Mouse (Mus musculus) layer of hippocampus, postnatal 36 days (tissue): ENCODE data around the gene Cfap299. TPM values are rescaled to one million over a fixed set of nuclear protein-coding genes. Genes with fewer than 3 reads are reported as not detected.

Experiments used
- DNase-seq, 2 experiments: peaks; one replicate each; pipeline ENCODE4 v3.0.0; 2022
- microRNA-seq, 2 experiments: library from miRNA; unstranded; fragments of <30 nt; microRNA quantifications; one replicate each; pipeline ENCODE4 v1.2.0; 2021
- total RNA-seq, 2 experiments: library from RNA; stranded (reverse); gene quantifications; 2 replicates each; pipeline ENCODE4 v1.2.3; 2021

The Cfap299 gene
- total RNA-seq, 2 experiments from 2014 or later: 0.70 TPM; not detected in 1

DNA sequence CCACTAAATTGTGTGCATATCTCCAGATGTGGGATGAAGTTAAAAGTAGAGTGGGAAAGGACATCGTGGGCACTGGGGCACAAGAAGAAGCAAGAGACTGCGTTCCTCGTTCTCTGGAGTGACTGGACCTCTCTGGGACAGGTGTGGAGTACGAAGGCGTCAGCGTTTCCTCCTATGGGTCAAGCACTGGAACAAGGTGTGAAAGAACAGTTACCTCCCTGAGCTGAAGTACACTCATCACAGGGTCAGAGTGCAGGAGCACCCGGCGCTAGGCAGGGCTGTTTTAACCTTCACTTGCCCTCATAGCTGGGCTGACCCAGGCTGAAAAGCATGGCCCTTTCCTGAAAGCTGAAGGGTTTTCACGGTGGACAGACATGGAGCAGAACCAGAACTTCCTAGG, 504.7 kb downstream of the Cfap299 start:
- no peak for DNase-seq

DNA sequence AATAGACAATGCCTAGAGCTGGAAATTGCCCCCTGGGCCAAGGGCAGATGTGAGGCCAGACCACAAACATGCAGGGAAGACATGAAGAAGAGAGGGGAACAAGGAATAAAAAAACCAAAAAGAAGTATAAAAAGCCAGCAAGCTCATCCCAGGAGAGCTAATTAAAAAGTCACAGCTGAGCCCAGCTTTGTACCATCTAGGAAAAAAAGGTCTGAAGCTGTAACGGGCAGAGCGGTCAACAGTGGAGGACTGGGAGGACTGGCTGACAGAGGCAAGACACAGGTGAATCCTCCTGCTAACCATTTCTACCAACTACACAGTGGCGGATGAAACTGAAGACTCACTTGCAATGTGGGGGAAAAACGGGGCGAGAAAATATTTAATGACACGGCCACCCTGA, 505.2 kb downstream of the Cfap299 start:
- no peak for DNase-seq

DNA sequence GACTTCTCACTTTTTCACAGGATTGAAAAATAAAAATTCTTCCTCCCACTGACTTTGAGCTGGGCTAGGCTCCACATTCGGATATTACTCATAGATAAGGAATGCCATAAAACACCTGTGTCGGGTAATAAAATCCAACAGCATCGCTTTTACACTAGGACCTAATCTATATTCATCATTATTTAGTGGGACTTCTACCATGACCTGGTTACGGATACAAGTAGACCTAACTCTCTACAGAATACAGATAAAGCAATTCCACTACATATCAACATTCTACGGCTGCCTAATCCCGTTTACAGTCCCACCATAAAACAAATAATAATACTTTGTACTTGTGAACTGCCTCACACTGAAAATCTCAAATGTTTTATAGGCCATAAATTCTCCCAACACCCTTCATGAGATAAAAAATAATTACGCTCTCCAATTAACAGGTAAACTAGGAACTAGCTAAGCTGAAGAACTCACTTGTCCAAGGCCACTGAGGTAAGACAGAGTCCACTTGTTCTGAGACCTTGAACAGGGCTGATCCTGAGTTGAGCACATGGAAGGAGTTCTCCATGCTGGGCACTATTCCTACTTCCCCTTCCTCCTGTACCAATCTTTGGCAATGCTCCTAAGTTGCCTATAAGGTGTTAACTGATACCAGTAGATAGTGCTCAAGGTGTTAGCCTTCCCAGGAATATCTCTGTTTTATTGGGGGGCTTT, 513.7 kb downstream of the Cfap299 start:
- no peak for DNase-seq

DNA sequence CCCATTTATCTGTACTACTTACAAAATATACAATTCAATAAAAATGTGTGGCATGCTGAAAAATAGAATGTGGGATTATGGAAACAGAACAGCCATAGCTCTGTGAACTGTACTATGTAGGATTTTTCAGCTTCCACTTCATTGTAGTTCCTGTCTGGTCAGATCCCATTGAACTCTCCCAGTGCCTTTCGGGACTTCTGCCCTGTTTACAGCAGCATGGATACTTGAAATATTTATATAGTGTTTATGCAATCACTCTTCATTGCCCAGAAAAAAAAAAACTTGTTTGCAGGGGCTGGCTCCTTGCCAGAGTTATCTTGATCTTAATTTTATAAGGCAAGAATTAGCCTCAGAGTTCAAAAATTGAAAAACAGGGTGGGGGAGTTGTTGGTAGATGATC, 515.6 kb downstream of the Cfap299 start:
- DNase-seq: no peak

Small RNA genes within 50 kb of the gene (microRNA-seq; reads per million reads assigned to microRNA genes)
- gene Mir703: 0 reads per million in 2 experiments

Other genes starting within 250 kb of the Cfap299 start
- 100 to 1,000 TPM in 1 of 2 experiments, 10 to 100 TPM in 1; 88.7 to 101 TPM for gene Prdm8, start 162.1 kb upstream of the Cfap299 start, total RNA-seq
- gene Fgf5, start 75.1 kb upstream of the Cfap299 start, total RNA-seq: 1 to 10 TPM; 4.3 to 5.6 TPM
- not detected for gene Gm11111, start 223.4 kb downstream of the Cfap299 start, total RNA-seq